Mouse (Mus musculus): ENCODE data around the gene Lmln.

DNA sequence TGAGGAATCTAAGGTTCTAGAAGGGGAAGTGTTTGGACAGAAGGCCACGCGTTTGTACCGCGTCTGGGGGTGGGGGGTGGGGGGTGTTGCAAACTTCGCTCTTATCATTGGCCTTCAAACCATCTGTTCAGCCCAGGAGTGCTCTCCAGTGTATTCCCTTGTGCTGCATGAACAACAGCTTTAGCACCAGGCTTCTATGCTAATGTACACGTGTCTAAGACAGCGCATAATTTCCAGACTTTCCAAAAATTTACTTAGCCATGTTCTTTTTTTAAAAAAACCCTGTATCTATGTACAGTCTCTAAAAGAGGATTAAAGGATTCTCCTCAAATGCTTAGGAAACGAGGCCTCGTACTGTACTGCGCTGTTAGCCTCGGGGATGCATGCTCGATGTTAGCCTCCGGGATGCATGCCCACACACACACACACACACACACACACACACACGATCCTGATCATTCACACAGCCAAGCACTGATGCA, 96.3 kb downstream of the Lmln start:
- TF ChIP-seq CTCF (IDR thresholded peaks at IDR 0.05; ENCODE audit: extremely low read depth, insufficient read depth, insufficient read length, insufficient replicate concordance) (no peak), POLR2A (IDR thresholded peaks at IDR 0.05; ENCODE audit: low read depth, low read length) (no peak)
